Mouse (Mus musculus): ENCODE data around the gene Os9. TPM values are rescaled to one million over a fixed set of nuclear protein-coding genes. Genes with fewer than 3 reads are reported as not detected.
"Not testable (repeated sequence)": the region's sequence is repeated elsewhere in the genome, so short reads cannot be mapped to it uniquely, and the experiment has no call there.

The Os9 gene
- 10 to 100 TPM; 61.9 to 81.5 (median 75.8) TPM for polyA plus RNA-seq (2017; shearing (Covaris generic))

- ATAC-seq, result peak; percentile 99
These were observed at the start of gene Os9 for GRCm38 (mm10) chr10:127121066-127121477. Gene Os9 (minus strand): TSS chr10:127121131.

GRCm38 (mm10) chr10:127170002-127170401 is 49.1 kb upstream of the Os9 start:
- no peak for ATAC-seq

- no peak for ATAC-seq
These were observed 46.8 kb upstream of the Os9 start for GRCm38 (mm10) chr10:127167614-127168192.

- no peak for ATAC-seq
These were observed 46.1 kb upstream of the Os9 start for GRCm38 (mm10) chr10:127166771-127167613.

- ATAC-seq, result no peak
These were observed 45.4 kb upstream of the Os9 start for GRCm38 (mm10) chr10:127166404-127166715.

GRCm38 (mm10) chr10:127165654-127166403 is 44.9 kb upstream of the Os9 start:
- ATAC-seq, result peak; percentile 24

GRCm38 (mm10) chr10:127165354-127165653 is 44.4 kb upstream of the Os9 start:
- no peak for ATAC-seq

GRCm38 (mm10) chr10:127164631-127165353 is 43.9 kb upstream of the Os9 start, which contains the start of gene B4galnt1:
Gene B4galnt1 (plus strand): TSS chr10:127165225.
- ATAC-seq, result peak; percentile 35

GRCm38 (mm10) chr10:127164190-127164589 is 43.3 kb upstream of the Os9 start:
- ATAC-seq, result no peak

GRCm38 (mm10) chr10:127162771-127163261 is 41.9 kb upstream of the Os9 start:
- ATAC-seq, result peak; percentile 72

- ATAC-seq, result no peak
These were observed 39.8 kb upstream of the Os9 start for GRCm38 (mm10) chr10:127160728-127161127.

GRCm38 (mm10) chr10:127160081-127160480 is 39.1 kb upstream of the Os9 start:
- no peak for ATAC-seq

- no peak for ATAC-seq
These were observed 37.5 kb upstream of the Os9 start for GRCm38 (mm10) chr10:127158471-127158870.

- no peak for ATAC-seq
These were observed 35.6 kb upstream of the Os9 start for GRCm38 (mm10) chr10:127156511-127156910.

GRCm38 (mm10) chr10:127156089-127156488 is 35.2 kb upstream of the Os9 start:
- no peak for ATAC-seq

GRCm38 (mm10) chr10:127154652-127155051 is 33.7 kb upstream of the Os9 start:
- ATAC-seq, result no peak

GRCm38 (mm10) chr10:127154241-127154640 is 33.3 kb upstream of the Os9 start:
- ATAC-seq, result no peak

- no peak for ATAC-seq
These were observed 32.4 kb upstream of the Os9 start for GRCm38 (mm10) chr10:127153323-127153722.

- ATAC-seq, result not testable (repeated sequence)
These were observed 31.6 kb upstream of the Os9 start for GRCm38 (mm10) chr10:127152556-127152955.

- ATAC-seq, result not testable (repeated sequence)
These were observed 30.3 kb upstream of the Os9 start for GRCm38 (mm10) chr10:127151233-127151632.

- ATAC-seq, result peak; percentile 74
These were observed 29.5 kb upstream of the Os9 start for GRCm38 (mm10) chr10:127150471-127150872.

GRCm38 (mm10) chr10:127147135-127147534 is 26.2 kb upstream of the Os9 start:
- ATAC-seq, result no peak

GRCm38 (mm10) chr10:127145303-127145702 is 24.4 kb upstream of the Os9 start:
- no peak for ATAC-seq

All from inflammation-experienced regulatory T-cells, adult 6 months (primary cell).